Mouse (Mus musculus) embryo, embryonic 11 days (tissue): ENCODE measurements around the gene Zswim4.

Experiments
- DNase-seq: peaks from one replicate; pipeline ENCODE4 v3.0.0-alpha.2; 2015

Gene Zswim4

GRCm38 (mm10) chr8:84199348-84200125 lies 37.3 kb downstream of the Zswim4 start:
- DNase-seq, result no peak

GRCm38 (mm10) chr8:84198871-84199270 lies 38.0 kb downstream of the Zswim4 start:
- DNase-seq, result no peak

GRCm38 (mm10) chr8:84197922-84198774 lies 38.7 kb downstream of the Zswim4 start:
- DNase-seq, result peak; percentile 96

- peak; percentile 97 for DNase-seq
Observed at GRCm38 (mm10) chr8:84197141-84197921, 39.5 kb downstream of the Zswim4 start.

DNA sequence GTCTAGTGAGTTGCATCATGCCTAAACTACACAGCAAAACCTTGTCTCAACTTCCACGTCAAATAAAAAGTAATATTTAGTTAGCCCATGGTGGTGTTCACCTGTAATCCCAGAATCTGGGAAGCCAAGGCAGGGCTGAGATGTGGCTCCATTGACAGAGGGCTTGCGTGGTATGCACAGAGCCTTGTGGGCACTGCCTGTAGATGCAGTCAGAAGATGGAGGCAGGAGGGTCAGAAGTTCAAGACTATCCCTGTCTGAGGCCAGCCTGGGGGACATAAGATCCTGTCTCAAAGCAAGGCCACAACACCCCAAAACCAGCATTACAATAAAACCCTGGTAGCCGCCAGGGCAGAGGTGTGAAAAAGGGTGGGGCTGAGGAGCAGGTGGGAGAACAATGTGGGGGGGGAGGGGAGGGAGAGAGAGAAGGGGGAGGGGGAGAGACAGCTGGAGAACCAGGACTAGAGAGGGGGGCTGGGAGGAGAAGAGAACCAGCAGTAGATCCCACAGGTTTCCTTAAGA lies 42.6 kb downstream of the Zswim4 start:
- DNase-seq, result no peak

DNA sequence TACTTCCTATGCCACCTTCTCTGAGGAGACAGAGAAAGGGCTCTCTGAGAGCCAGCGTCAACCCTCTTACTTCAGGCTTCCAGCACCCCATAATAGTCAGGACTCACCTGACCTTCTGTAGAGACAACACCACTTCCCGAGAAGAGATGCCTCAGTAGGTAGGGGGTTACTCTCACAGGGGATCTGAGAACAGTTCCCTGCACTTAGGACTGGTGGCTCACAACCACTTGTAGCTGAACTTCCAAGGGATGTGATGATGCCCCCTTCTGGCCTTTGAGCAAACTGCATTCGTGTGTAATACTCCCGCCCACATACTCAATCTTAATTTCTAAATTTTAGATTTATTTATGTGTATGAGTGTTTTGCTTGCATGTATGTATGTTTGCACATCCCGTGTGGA lies 43.3 kb downstream of the Zswim4 start:
- DNase-seq, result no peak

DNA sequence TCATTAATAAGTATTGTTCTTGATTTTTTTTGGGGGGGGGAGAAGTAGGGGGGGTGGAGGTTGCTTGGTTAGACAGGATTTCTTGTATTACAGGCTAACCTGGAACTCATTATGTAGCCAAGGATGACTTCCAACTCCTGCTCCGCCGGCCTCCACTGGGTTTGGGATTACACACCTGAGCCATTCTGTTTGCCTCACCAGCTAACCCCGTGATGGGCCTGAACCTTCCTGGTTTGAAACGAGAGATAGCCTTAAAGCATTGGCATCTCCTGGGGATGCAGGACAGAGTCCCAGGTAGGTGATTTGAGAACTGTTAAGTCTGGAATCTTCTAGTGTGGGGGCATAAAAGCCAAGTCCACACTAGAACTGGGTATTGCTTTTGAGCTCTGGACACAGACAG lies 43.7 kb downstream of the Zswim4 start:
- no peak for DNase-seq

DNA sequence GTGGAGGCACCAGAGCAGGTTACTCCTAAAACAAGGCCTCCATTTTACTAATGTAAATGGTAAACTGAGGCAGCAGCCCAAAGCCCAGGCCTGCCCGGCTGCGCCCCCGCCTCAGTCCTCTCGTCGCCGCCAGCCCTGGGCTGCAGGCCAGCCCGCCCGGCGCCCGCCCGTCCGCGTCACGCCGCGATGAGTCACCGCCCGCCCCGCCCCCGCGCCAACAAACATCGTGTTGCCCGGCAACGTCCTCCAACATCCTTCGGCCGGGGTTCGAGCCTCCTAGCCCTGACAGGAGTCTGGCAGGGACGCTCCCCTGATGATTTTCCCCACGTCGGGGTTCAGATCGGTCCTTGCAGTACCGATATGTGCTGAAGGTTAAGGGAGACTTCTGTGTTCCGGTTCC lies 44.3 kb downstream of the Zswim4 start:
- peak; percentile 87 for DNase-seq

GRCm38 (mm10) chr8:84192023-84192422 lies 44.8 kb downstream of the Zswim4 start:
- no peak for DNase-seq

DNA sequence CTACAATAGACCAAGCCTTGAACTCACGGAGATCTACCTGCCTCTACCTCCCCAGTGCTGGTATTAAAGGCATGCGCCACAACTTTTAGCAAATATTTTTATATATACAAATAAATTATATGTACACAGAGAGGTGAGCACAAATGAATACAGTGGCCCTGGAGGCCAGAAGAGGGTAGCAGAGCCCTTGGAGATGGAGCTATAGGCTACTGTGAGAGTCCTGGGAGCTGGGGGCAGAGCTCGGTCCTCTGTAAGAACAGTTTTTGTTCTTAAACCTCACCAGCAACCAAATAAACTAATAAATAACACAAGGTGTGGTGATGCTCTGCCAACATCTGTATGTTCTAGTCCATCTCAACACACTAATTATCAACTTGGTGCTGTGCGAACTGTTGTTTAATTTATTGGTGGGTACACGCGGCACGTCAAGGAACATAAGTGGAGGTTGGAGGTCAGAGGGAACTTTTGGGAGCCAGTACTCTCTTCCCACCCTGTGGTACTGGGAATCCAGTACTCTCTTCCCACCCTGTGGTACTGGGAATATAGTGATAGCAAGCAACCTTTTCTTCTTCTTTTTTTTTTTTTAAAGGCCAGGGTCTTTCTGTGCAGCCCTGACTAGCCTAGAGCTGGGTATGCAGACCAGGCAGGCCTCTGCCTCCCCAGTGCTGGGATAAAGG lies 46.5 kb downstream of the Zswim4 start:
- no peak for DNase-seq

DNA sequence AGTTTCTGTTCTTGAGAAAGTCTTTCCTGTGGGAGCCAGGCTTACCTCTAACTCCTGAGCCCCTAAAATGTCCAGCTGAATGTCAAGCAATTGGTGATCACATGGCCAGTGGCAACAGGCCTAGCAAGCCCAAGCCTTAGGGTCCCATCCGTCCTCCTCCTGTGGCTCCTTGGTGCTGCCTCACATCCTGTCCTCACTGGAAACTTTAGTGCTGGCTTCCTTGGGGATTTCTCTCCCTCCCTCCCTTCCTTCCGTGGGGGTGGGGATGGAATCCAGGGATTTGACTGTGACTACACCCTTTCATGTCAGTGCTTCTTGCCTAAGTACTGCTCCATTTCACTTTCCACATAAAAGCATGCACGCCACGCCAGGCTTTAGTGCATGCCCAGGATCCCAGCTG lies 47.3 kb downstream of the Zswim4 start:
- DNase-seq, result no peak

DNA sequence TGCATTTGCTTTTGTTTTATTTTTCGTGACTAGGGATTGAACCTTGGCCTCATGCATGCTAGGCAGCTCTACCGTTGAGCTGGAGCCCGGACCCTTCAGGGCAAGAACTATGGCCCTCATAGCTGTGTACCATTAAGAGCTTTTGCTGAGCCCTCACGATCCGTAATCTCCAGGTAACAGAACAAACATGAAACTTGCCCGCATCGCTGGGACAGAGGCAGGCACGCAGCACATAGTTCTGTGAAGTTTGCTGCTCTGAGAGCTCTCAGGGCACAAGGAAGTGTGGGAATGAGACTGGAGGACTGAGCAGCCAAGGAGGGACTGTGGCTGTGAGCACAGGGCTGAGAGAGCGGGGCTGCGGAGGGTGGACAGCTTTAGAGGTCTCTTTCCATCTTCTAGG lies 48.2 kb downstream of the Zswim4 start:
- no peak for DNase-seq

DNA sequence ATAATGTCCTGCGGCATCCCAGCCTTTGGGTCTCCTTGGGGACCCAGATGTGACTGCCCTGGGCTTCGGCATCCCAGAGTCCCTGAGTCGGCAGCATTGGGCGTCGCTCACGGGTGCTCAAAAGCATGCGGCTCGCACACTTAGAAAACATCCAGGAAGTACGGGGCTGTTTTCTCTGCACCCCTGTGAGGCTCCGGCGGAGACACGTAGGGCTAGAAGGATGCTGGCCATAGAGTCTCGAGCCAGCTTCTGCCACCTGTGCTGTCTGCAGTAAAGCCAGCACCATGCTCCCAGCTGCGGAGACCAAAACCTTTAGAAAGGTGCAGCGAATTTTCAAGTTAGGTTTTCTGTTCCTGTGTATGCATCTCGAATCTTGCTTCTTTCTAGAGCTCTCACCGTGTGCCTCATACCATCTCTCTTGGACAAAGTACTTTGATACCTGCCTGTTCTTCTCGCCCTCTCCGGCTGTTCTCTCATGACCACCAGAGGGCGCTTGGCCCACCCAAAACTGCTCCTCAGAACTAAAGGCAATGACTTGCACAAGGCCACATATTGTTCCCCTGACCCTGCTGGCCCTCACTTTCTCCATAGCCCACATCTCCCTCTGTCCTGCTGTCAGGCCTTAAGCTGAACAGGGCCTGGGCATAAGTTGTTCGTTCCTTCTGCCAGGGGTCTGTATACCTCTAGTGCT lies 49.6 kb downstream of the Zswim4 start:
- DNase-seq, result peak; percentile 71

DNA sequence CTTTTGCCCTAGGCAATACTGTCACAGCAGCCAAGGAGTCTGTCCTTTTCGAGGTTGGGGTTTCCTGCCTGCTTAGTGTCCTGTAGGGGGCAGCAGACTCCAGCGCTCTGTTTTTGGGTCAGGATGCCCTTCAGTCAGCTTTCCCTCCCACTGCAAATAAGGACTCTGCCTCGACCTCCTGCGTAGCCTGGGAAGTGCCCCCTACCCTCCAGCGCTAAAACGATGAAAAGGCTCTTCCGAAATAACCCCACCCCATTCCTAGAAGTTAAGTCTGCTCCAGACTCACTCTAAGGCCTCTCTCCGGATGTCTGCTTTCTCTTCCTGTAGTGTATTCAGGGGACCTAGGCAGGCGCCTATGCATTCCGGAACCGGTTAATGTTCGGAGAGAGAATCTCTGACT lies 50.3 kb downstream of the Zswim4 start:
- DNase-seq, result peak; percentile 86

- DNase-seq, result no peak
Observed at GRCm38 (mm10) chr8:84185117-84185516, 51.7 kb downstream of the Zswim4 start, which contains the start of gene Nanos3. Gene Nanos3, minus strand, starts transcription at chr8:84185217.

DNA sequence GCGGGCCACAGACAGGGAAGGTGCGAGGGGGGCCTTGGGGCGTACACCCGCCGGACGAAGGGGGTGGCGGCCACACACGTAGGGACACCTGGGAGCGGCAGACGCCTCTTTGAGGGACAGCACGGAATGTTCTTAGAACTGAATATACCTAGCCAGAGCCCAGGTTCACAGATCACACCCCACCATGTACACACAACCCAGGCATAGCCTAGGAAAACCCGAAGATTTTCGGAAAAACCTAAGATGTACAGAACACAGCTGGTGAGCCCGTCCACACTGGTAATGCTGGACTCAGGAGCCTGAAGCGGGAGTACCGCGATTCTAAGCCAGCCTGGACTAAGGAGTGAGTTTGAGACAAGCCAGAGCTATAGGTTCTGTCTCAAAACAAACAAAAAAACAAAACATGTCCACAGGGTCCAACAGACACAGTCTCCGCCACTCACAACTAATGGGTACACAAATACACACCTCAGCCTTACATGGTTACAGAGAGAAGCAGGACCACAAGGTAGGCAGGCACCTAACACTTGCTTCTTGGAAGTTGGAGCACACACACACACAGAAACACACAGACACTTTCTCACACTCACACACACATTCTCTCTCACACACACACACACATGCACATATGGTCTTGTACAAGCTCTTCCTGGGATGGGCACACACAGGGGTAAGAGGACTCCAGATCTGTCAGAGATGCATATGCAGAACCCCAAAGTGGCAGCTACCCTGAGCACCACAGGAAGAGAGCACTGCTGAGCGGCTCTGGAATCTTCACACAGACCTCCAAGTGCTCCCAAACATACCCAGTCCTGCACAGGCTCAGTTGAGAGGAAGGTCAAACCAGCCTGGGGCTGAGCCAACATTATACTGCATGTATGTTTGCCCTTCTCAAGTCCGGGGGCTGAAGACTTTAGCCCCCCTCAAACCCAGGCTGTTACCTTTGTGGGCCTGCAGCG lies 52.5 kb downstream of the Zswim4 start:
- no peak for DNase-seq

DNA sequence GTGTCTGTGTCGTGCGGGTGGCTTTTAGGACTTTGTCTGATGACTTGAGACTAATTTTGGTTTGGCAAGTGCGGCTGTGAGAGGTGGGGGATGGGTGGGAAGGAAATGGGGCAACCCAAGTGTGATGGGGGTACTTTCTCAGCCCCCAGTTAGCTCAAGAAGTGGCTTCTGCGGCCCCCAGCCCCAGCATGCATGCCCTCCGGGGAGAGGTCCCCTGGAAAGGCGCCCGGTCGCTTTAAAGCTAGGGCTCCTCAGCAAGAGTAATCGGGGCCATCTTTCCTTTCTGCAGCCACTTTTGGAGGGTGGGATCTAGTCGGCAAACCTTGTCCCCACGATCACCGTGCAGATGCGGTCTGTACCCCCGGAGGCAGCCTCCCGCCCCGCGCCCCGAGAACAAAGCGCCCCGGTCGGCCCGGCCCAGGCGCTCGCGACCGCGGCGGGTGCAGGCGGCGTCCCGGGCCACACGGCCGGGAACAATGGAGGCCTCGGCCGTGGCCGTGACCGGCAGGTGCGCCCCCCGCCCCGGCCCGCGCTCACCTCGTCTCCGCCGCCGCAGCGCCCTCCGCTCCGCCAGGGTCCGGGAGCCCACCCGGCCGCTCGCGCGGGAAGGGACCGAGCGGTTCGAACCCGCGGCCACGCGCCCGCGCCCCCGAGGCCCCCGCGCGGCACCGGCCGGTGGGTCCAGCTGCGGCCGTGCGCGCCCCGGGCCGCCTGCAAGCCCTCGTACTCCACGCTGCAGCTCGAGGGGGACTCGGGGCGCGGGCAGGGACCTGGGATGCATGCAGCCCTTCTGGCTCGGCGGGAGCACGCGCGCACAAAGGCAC lies 53.4 kb downstream of the Zswim4 start:
- peak; percentile 79 for DNase-seq

GRCm38 (mm10) chr8:84182833-84183232 lies 54.0 kb downstream of the Zswim4 start:
- peak; percentile 16 for DNase-seq

GRCm38 (mm10) chr8:84180530-84181190 lies 56.2 kb downstream of the Zswim4 start:
- peak; percentile 92 for DNase-seq
